Mouse (Mus musculus): Measurements from ENCODE around the gene Trip12.

The Trip12 gene

GRCm38 (mm10) chr1:84840018-84840664 lies at the start of gene Trip12:
Gene Trip12 (minus strand): TSS chr1:84840516.
- DNase-seq (ENCODE audit: low spot score), result no peak

DNA sequence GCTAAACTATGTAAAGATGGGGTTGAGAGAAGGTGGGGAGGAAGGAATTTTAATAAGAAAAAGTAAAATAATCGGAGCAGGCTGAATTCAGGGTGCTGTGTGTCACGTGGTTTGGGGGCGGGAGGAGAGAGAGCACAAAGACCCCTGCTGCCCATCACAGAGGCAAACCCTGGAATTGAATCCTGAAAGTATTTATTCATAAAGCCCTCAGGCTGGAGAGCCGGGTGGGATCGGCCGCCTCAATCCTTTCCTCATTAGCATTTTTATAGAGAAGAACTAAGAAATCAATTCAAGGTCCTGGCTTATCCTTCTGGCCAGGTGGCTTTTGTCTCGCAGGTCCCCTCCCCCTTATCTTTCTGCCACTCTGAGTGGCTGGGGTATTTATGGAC lies 49.7 kb upstream of the Trip12 start:
- DNase-seq (ENCODE audit: low spot score), result no peak

GRCm38 (mm10) chr1:84889330-84890004 lies 49.2 kb upstream of the Trip12 start:
- no peak for DNase-seq (ENCODE audit: low spot score)

GRCm38 (mm10) chr1:84885921-84886320 lies 45.6 kb upstream of the Trip12 start:
- DNase-seq (ENCODE audit: low spot score), result no peak

DNA sequence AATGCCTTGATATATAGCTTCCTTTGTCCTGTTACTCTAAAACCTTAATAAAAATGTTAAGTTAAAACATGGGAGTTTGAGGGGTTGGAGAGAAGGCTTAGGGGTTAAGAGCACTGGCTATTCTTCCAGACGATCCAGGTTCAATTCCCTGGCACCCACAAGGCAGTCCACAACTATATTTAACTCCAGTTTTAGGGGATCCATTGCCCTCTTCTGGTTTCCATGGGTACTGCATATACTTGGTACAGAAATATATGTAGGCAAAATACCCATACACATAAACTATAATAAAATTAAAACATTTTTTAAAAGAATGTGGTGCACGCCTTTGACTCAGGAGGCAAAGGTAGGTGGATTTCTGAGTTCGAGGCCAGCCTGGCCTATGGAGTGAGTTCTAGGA lies 44.9 kb upstream of the Trip12 start:
- DNase-seq (ENCODE audit: low spot score), result no peak

- no peak for DNase-seq (ENCODE audit: low spot score)
Observed at GRCm38 (mm10) chr1:84883889-84884288, 43.6 kb upstream of the Trip12 start.

DNA sequence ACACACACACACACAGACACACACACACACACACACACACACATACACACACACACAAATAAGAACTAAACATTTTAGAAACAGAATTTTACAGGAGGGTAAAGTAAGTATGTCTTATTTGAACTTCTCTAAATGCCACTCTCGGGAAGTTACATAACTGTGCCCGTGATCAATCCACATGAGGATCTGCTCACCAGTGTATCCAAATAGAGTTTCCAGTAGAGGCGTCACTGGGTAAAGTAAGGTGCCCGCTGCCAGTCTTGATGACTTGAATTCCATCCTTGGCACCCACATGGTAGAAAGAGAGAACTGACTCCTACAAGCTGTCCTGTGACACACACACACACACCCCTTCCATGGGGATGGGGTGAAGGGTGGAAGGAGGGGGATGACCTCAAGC lies 42.6 kb upstream of the Trip12 start:
- DNase-seq (ENCODE audit: low spot score), result no peak

DNA sequence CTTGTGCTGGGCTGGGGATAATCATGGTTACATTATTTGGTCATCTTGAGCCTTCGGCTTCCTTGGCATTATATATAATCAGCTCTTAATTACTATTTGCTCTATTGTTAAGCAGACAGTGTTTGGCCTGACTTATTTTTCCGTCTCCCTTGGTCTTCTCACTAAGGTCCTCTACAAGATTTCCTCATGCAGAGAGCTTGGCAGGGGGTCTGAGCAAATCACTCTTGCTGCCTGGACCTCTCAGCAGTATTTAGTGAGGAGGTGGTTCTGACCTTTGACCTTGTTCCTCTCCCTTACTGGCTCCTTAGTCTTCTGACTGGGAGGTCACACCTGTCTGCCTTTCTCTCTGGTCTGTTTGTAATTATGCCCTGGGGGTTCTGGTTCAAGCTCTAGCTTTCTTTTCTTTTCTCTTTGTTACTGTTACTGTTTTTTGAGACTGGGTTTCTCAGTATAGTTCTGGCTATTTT lies 41.8 kb upstream of the Trip12 start:
- no peak for DNase-seq (ENCODE audit: low spot score)

DNA sequence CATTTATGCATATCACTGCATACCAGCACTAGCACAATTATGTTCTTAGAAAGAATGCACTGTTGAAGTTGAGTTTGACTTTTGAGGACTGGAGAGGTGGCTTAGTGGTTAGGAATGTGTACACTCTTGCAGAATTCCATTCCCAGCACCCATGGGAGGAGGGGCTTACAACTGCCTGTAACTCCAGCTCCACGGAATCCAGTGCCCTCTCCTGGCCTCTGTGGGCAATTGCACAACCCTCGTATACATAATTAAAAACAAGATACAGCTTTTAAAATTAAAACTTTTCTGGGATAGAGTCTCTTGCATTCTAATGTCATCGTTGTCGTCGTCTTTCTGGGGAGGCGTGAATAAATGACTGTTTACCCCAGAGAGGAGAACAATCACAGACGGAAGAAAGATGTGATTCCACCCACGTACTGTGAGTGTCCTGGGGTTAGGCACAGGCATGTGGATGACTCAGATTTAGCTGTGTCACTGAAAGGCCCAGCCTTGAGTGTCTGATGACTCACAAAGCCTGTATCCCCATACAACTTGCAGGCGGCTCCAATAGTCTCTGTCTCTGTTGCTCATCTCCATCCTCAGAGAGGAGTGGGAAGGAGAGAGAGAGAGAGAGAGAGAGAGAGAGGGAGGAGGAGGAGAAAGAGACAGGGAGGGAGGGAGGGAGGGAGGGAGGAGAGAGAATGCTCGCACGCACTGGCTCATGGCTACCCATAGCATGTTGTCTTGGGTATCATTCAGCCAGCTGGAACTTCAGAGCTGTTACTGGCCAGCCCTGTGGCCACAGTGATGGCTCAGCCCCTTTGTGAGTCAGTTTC lies 41.1 kb upstream of the Trip12 start:
- no peak for DNase-seq (ENCODE audit: low spot score)

- no peak for DNase-seq (ENCODE audit: low spot score)
Observed at GRCm38 (mm10) chr1:84879571-84880120, 39.3 kb upstream of the Trip12 start.

GRCm38 (mm10) chr1:84877590-84877989 lies 37.3 kb upstream of the Trip12 start:
- DNase-seq (ENCODE audit: low spot score), result no peak

GRCm38 (mm10) chr1:84872939-84873338 lies 32.6 kb upstream of the Trip12 start:
- DNase-seq (ENCODE audit: low spot score), result no peak

DNA sequence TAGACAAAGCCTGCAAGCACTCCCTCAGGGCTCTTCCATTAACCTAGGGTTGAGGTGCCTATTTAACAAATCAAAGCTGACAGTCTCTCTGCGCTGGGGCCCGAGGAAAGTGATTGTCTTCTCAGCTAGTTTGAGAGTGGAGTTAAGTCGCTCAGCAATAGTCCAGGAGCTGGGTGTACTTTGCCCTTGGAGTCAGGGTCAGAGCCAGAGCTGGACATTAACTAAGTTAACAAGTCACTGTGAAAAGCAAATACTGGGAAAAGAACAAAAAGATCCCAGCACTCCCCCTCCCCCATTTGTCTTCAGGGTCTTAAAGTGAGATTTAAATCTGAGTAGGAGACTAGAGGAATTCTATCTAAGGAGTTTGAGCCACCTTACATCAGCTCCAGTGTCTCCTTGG lies 31.8 kb upstream of the Trip12 start:
- no peak for DNase-seq (ENCODE audit: low spot score)

DNA sequence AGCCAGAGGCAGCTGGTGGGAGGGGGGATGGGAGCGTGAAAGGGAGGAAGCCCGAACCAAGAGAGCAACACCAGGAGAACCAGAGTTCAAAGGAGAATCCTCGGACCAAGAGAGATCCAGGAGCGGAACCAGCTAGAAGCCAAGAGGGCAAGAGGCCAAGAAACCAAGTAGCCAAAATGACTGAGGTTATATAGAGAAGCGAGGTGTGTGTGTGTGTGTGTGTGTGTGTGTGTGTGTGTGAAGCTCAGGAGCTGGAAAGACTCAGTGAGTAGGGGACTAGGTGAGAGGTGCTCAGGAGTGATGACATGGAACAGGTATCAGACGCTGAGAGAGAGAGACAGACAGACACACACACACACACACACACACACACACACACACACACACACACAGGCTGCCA lies 30.8 kb upstream of the Trip12 start:
- no peak for DNase-seq (ENCODE audit: low spot score)

- DNase-seq (ENCODE audit: low spot score), result no peak
Observed at GRCm38 (mm10) chr1:84869498-84869897, 29.2 kb upstream of the Trip12 start.

- no peak for DNase-seq (ENCODE audit: low spot score)
Observed at GRCm38 (mm10) chr1:84868841-84869240, 28.5 kb upstream of the Trip12 start.

DNA sequence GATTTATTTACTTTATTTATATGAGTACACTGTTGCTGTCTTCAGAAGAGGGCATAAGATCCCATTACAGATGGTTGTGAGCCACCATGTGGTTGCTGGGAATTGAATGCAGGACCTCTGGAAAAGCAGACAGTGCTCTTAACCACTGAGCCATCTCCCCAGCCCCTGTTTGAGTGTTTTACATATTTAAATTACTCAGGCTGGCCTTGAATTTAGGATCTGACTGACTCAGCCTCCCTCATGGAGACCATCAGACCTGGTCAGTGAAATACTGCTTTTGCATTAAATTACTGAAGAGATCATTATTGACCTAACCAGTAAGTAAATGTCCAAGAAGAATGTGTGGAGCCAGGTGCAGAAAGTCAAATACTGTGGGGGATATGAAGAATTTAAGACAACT lies 28.0 kb upstream of the Trip12 start:
- DNase-seq (ENCODE audit: low spot score), result no peak

DNA sequence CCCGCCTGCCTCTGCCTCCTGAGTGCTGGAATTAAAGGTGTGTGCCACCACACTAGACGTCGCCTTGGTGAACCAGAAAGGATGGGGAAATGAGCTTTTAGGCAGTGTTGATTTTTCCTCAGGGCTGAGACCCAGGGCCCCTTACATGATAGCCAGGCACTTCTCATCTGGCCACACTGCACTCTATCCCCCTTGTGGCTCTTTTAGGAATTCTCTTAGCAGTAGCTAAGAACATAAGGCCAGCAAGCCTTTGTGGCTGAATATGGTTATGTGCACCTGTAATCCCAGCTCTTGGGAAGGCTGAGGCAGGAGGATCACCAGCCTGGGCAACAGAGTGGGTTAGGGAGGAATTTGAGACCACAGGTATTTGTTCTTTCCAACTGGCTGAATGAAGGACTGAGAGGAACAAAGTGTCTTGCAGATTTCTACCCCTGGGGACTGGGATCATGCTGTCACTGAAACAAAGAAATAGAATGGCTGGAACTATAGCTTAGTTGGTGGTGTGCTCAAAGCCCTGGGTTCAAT lies 26.5 kb upstream of the Trip12 start:
- DNase-seq (ENCODE audit: low spot score), result no peak

GRCm38 (mm10) chr1:84866231-84866630 lies 25.9 kb upstream of the Trip12 start:
- DNase-seq (ENCODE audit: low spot score), result no peak

GRCm38 (mm10) chr1:84864645-84865044 lies 24.3 kb upstream of the Trip12 start:
- DNase-seq (ENCODE audit: low spot score), result no peak

DNA sequence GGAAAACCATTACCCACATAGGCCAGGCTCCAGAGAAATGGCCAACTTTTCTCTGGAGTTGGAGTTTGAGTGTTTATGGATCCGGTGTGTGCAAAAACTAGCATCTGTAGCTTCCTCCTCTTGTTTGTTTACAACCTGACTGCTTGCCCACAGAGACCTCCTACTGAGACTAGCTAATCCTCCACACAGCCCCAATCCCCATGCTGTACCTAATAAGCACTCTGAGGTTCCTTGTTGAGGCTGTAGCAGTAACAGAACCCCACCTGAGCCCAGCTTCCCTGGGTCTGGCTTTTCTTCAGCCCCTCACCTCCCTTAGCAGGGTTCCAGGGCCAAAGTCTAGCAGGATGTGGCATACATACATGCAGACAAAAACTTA lies 20.9 kb upstream of the Trip12 start:
- DNase-seq (ENCODE audit: low spot score), result no peak
